Mouse (Mus musculus): ENCODE measurements around the gene Osbpl9.

Gene Osbpl9

DNA sequence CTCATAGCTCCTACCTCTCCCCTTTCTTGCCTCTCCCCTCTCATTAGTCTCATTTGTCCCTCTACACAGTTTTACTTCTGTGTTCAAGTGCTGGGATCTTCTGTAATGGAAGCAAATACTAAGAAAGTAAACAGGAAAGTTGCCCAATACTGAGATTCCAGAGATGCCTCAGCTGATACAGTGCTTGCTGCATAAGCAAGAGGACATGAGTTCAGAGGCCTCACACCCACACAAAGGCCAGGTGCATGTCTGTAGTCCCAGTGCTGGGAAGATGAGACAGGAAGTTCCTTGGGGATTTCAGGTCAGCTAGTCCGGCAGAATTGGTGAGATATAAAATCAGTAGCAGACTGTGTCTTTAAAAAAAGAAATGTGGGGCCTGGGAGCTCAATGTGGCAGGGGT is 2.3 kb upstream of the Osbpl9 start:
- peak; percentile 31 to 64 for DNase-seq

DNA sequence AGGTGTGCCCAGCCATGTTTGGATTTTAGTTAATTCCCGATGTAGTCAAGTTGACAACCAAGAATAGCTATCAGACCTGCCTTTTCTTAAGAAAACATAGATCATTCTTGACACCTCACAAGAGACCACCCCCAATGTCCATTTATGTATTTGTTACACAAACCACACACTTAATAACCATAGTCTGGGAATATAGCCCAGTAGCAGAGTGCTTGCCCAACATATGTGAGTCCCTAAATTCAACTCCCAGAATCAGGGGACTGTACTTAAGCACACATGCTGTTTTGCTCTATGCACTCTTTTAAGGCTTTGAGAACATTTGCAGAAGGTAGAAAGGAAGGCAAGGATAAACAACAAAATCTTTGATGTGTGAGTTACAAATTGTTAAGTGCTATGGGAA is 1.9 kb upstream of the Osbpl9 start:
- DNase-seq = no peak

DNA sequence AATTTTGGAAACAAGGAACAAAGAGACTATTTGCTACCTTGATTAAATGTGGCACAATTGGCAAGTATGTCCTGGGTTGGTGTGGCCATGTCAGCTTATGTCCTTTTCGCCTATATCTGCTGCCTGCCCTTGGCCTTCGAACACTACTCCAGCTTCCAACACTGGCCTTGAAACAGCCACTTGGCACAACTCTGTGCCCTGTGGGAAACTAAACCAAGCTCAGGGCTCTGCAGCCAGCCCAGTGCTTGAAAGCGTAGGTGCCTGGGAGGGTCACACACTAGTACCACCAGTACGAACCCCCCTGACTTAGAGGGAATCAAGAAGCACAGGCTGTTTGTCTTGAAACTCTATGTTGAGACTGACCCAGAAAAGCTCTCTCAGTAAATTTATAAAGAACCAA is 3.0 kb downstream of the Osbpl9 start:
- no peak for DNase-seq

DNA sequence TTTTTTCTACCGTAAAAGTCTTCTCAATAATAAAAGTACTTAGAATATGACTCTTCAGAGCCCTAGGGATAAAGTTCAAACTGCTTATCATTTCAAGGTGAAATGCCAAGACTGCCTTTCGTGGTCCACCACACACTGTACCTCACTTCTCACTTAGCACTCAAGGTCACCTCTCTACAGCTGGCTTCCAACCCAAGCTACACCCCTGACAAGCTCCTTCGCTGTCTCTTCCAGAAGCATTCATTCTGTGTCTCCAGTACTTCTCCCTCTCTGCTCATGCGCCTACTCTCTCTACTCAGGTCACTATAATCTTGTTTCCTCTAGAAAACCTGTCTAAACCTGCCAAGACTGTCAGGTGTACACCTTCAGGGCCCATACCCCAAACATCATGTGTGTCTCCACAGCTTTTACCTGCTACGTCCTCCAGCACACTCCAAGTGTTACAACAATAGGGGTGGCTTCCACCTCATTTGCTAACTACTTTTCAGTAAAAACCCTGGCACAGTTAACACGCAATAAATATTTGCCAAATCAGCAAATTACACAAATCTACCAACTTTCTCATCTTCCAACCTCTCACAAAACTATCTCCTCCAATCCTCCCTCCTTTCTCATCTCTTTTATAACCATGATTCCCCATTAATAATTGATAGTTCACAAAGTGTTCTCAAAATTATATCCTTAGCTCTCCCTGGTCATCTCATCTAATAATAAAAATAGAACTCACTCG is 6.0 kb downstream of the Osbpl9 start:
- no peak for DNase-seq

DNA sequence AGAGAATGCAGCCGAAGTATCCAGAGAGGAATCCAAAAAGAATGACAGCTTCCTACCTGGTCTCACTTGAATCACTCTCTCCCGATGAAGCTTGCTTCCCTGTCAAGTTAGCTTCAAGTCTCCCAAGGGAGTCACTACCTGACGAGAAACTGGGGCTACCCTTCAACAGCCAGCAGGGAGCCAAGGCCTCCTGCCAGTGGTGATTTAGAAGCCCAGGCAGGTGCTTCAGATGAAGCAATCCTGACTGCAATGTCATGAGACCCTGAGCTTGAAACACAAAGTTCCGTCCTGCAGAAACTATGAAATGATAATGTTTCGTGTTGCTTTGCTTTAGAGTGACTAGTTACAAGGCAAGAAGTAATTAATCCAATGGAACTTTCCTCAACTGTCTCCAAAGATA is 8.2 kb downstream of the Osbpl9 start:
- no peak for DNase-seq

DNA sequence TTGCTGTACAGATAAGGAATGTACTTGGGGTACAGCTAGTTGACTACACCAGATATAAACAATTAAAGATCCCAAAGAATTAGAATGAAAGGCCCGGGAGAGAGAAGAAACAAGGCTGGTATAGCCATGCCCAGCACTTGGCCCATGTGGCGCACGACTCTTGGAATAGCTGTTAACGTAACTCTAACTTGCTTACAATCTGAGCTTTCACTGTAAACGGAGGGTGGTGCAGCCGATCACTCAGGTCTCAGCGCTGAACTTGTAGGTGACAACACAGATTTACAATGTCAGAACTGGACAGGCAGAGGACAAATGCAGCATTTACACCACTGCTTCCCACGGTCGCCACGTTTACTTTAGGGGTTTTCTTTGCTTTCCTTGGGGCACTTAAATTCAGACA is 10.5 kb downstream of the Osbpl9 start:
- no peak for DNase-seq

DNA sequence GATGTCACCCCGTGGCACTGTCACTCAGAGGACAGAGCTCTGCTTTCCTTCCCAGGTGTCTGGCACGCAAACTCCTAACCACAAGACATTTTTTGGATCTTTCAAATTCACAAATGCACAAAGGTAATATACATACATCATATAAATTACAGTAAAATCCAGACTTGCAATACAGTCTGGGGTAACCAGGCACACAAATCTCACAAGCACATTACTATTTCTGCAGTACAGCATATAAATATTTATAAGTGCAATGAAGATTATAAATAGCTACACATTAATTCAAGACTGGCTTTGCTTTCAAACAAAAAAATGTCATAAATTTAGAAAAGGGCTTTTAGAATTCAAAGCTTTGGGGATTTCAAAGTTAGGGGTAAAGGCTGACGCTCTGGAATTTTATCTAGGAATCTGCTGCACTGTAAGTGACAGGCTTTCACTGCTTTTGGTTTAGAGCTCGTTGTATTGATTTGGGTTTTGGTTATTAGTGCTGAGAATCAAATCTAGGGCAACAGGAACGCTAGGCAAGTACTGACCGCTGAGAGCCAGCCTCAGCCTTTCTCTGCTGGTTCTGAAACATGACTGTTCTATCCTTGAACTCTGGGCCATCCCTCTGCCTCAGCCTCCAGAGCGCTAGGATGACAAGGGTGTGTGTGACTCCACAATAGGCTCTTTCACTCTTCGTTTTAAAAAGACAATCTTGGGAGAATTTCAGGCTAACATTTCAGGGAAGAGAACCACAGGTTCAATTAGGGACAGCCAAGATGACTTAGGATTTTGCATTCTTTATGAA is 16.3 kb downstream of the Osbpl9 start:
- no peak for DNase-seq

DNA sequence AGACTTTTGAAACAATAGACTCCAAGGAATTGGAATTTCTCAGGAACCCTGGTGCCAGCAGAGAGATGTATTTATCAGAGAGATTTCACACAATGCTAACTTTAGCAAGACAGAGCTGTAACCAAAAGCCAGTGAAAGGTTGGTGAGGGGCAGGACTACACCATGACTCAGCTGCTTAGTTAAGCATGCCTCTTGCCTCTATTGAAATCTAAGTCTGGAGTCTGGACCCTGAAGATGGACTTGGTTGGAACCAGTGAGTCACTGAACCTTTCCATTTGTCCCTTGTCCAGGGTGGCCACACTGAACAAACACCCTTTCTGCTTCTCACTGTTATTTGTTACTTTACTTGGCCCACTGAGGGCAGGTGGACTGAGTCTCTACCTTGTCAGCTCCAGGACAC is 26.4 kb downstream of the Osbpl9 start:
- no peak for DNase-seq

DNA sequence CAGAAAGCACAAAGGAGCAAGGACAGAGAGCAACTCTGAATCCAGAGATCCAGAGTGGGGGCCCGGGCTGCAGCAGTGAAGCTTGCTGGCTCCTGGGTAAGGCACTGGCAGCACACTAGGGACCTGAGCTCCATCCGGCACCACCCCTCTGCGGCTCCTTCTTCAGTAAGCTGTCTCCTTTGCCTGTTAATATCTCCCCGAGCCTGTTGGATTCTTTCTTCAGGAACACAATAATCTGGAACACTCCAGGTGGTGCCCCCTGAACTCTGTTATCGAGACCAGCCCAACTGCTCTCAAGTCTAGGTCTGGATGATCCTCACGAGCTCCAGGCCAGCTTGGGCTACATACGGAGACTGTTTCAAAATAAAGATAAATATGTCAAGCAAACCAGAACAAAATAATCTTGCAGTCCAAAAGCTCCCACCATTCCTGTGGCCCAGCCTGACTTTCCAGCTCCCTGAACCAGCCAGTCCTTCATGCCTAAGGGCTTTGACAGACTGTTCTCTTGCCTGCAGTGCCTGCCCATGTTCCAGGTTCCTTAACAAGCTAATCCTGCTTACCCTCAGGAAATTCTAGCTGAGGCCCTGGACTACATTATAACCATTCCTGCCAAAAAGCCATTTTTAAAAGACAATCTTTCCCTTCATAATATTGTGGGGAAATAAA is 28.2 kb downstream of the Osbpl9 start:
- no peak for DNase-seq

DNA sequence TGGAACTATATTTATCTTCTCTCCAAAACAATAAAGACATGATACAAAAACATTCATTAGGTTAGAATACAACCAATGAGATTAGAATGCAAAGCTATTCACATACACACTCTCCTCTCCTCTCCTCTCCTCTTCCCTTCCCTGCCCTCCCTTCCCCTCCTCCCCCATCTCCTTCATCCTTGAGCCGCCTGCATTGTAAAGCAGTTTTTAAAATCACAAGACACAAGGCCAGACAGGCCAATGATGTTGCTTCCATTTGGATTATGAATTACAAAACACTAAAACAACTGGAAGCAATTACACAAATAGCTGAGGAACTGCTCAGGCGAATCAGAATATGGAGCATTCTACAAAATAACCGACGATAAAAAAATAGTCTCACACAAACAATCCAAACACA is 28.7 kb downstream of the Osbpl9 start:
- no peak for DNase-seq

DNA sequence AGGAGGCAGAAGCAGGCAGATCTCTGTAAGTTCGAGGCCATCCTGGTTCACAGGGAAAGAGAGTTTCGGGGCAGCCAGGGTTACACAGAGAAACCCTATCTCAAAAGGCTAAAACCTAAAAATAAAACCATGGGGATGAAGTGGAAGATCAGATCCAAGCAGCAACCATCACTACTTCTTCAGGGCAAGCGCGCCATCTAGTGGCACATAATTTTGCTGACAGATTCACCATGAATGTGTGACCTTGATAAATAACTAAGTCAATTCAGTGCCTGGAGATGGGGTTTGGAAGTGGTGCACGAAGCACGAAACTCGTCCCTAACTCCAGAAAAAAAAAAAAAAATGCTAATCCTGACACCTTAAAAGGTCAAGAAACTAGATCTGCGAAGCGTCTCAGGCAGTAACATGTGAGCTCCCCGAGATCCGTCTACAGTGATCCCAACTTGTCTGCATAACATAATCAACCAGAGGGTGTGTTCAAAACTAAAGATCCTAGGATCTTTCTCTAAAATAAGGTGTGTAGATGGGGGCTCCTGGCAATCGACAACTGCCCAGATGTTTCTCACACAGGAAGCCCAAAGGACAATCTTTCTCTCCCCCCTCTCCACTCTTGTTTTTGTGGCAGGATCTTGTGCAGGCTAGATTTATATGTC is 36.4 kb downstream of the Osbpl9 start:
- peak; percentile 77 to 78 for DNase-seq

DNA sequence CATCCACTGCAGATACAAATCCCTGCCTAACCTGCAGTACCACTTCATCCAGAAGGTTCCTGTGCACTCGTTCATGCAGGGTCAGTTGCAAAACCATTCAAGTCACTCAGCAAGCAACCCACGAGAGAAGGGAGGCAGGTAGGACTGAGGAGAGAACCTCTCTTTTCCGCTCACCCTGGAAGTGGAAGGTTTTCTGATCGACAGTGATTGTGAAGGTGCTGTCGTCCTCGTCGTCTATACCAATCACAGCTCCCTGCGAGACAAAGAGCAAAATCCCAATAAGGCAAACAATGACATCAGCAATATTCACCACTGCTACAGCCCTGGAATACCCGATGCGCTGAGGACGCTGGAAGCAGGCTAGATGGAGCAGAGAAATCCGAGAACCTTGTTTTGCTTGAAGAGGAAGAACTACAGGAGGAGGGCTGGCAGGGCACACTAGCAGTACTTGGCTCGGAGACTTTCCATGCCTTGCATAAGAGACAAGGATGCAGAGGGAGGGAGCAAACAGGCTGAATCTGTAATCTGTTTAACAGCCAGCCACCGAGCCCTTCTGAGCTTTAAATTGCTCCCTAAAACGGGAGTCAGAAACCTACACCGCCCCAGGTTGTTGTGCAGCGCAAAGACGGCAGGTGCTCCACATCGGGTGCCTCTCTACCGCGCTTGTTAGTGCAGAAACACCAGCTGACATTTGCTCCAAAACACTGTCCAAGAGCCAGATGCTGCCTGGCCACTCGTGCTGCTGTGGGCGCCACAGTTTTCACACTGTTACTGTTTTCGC is 45.4 kb downstream of the Osbpl9 start:
- DNase-seq = peak; percentile 49 to 50

DNA sequence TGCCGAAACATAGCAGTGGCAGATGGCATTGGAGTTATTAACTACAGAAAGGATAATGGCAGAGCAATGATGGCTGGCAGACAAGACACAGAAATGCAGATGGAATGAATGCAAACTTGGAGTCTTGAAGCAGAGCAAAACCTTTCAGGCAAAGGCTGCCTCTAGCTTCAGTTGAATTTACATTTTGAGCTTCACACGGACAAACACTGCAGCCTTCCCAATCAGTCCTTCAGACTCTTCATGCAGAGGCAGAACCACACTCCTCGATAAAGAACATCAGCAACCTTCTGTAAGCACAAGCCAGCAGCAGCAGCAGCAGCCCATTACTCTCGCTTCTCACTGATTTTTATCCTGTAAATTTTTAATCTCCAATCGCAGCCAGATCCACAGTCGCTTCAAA is 46.0 kb downstream of the Osbpl9 start:
- no peak for DNase-seq

DNA sequence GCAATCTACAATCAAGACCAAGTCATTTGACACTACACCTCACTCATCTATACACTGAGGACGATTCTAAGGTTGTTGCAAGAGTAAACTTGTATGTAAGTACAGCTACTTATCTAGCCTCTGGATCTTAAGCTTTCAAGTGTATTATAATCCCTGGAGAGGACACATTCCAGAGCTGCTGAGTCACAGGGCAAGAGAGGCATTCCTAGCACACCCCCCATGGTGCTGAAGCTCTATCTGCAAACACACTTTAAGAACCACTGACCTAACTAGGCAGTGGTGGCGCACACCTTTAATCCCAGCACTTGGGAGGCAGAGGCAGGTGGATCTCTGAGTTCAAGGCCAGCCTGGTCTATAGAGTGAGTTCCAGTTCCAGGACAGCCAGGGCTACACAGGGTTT is 51.9 kb downstream of the Osbpl9 start:
- peak; percentile 51 to 71 for DNase-seq

DNA sequence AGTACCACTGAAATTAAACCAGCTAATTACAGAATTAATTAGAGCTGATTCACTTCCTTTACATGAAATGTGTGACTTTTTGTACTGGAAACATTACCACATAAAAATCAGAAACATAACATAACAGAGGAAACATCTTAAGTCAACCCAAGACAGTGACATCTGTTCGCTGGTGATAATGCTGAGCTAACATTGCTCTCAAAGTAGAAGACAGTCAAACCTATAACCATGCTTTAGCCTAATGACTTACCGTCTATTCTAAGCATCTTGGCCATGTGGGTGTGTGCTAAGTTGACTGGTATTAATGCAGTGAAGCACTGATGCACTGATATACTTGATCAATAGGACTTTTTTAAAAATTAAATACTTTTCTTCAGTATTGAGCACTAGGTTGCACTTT is 52.7 kb downstream of the Osbpl9 start:
- DNase-seq = no peak

DNA sequence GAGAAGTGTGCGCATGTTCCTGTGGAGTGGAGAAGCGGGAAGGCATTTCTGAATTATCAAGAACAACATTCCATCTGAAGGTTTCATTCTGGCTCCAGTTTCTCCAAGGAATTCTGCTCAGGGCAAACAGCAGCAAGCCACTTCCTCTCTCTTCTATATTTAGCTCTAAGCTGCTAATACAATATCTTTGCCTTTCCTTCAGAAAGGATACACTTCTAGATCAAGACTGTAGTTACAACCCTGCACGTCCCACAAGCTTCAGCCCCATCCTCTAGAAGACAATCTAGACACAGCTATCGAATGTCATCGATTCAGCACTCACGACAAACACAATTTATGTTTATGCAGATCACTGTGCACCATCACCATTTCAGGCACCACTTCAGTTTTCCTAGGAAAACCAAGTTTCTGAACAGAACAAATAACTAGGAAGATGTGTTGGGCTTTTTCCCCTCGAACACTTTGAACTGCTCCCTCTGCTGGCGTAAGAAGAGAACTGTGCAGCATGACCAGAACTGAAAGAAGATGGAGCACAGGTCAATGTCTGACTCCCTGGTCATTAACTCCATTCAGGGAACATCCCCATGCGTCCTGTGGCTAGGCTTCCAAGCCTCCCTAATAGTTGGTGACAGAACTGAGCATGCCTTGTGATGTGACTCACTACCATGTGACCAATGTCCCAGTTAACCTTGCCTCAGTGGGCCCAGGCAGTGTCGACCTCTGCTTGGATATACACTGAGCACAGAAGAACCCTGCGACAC is 54.6 kb downstream of the Osbpl9 start:
- peak; percentile 56 to 59 for DNase-seq

DNA sequence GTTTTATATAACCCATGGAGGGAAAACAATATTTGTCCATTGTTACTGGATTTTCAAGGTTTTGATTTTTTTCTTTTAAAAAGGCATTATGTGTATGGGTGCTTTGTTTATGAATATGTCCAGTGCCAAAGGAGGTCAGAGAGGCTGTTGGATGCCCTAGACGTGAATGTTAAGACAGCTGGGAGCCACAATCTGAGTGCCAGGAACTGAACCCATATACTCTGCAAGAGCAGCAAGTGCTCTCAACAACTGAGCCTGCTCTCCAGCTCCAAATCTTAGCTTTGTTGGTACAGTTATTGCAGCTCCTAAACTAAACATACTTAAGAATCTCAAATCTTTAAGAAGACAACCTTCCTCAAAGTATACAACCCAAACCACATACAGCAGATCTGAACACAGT is 59.0 kb downstream of the Osbpl9 start:
- DNase-seq = no peak

DNA sequence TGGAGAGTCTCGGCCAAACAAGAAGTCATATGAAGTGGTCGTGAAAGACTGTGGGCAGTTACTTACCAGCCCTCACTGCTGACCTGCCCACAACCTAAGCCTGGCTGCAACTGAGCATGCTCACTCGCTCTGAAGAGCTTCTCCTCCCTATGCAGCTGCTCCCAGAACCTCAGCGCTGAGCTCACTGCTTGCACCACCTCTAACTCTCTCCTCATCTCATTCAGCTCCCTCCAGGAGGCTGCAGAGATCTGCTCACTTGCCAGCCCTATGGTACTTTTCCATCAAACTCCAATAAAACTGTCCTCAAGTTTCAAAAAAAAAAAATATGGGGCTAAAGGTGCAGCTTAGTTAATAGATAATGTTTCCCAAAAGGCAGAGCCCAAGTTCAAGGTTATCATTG is 63.5 kb downstream of the Osbpl9 start:
- peak in 1 of 2 experiments; percentile 47 for DNase-seq

DNA sequence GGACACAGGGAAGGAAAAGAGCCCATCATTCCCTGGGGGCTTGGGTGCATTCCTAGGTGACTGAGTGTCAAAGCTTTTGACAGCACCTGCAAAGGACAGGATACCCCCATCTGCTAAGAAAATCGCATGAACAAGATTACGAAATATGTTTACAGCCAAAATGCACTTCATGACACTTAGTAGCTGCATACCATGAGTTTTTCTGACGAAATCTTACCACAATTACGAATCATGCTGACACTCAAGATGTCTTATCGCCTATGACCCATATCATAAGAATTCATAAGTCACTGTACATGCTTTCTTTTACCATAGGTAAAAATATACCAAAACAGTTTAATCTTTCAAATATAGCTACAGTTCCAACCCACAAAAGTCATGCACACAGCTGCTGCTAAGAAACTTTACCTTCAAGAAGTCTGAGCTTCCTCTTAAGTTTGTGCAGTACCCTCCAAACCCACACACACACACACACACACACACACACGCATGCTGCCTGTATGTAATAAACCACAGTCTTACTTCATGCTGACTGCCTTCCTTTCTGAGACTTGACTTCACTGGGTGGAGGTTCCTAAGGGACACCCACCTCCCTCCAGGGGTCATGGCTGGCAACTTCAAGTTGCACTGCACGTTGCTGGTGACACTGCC is 65.5 kb downstream of the Osbpl9 start:
- no peak for DNase-seq

DNA sequence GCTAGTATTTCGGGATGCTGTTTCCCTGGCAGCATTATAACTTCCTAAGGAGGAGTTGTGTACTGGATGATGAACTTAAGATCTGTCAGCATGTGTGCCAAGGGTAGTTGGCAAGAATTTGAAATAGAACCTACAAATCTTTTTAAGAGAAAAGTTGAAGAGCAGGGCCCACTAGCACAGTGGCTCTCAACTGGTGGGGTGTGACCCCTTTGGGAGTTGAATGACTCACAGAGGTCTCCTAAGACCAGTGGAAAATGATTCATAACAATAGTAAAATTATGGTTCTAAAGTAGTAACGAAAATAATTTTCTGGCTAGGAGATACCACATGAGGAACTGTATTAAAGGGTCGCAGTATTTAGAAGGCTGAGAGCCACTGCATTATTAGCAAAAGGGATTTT is 67.1 kb downstream of the Osbpl9 start:
- no peak for DNase-seq

DNA sequence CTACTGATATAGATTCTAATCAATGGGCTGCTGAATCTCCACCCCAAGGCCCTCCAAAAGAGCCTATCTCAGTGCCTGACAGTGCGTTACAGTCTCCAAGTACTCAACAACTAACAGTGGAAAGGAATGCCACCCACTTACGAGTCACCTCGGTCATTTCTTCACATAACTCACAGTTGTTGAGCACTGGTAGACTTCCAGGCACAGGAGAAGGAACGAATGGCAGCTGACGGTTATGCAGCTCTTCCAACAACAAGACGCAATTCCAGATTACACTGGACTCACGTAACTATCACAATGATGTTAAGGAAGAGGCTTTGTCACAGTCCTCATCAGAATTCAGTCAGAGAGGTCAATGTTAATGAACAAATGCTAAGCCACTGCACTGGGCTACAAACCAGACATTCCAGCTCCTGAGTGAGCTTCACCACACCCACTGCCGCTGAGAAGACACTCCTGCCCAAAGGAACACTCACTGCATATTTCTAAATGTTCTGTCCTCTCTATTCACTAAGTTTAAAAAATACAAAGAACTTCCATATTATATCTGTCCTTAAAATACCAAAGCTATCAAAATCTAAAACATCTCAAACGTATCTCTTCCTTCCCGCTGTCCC is 70.7 kb downstream of the Osbpl9 start:
- DNase-seq = no peak

Data from lung, adult 18-20 months (tissue).